Mouse (Mus musculus): ENCODE results near the gene Tbc1d19.

GRCm38 (mm10) chr5:53901406-53901805, 92.0 kb downstream of the Tbc1d19 start:
- TF ChIP-seq GATA1 (IDR thresholded peaks at IDR 0.05; ENCODE audit: borderline replicate concordance, low read length) (no peak), FLI1 (IDR thresholded peaks at IDR 0.05; ENCODE audit: low read length) (no peak)
